Mouse (Mus musculus): ENCODE measurements around the gene Olfr1177-ps.
A peak's percentile ranks its signal among the peaks of the same experiment; 100 is the strongest.

DNA sequence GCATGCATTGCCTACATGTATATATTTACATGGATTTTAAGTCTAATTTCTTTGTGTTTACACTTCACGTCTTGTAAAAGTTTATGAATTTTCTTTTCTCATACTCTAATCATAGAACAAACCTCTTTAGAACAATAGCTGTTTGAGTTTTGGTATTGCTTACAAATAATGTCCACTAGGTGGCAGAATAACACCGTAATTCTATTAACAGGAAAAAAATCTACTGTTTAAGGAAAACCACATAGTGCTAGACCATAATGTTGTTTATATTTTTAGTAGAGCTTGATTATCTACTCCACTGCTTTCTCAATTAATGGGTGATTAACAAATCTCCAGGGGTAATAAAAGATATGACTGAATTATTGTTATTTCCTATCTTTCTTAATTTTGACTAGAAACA is 10.0 kb upstream of the Olfr1177-ps start:
- TF ChIP-seq CTCF (IDR thresholded peaks at IDR 0.05 in 2 of 3, conservative IDR thresholded peaks at IDR 0.05 in 1 of 3; ENCODE audit: control insufficient read depth in 1 of 3, insufficient read depth in 1 of 3, low read depth in 2 of 3, low read length in 3 of 3, poor library complexity in 1 of 3, severe bottlenecking in 1 of 3), result peak in 1 of 3 experiments; percentile 81; a peak in 3 of 6 replicates
- TF ChIP-seq NRF1 (IDR thresholded peaks at IDR 0.05; ENCODE audit: insufficient read depth, low read depth, low read length, poor library complexity, severe bottlenecking), result no peak
- TF ChIP-seq POLR2AphosphoS5 (IDR thresholded peaks at IDR 0.05; ENCODE audit: borderline replicate concordance, low read depth, low read length), result no peak
- no peak for TF ChIP-seq POLR2A (IDR thresholded peaks at IDR 0.05; ENCODE audit: control insufficient read depth in 1 of 2, insufficient read depth in 1 of 2, low read depth in 1 of 2, low read length in 2 of 2, poor library complexity in 1 of 2)

Measured in MEL (cell line).